10 mouse cellular contexts compared by ENCODE assay signal in genomic region chr11:113284951-113285741, GRCm38 (mm10).
DNase-seq lines count a peak whose midpoint lies in the region; ATAC-seq and TF ChIP-seq lines count a peak whose summit lies in the region.
"Had no signal": no experiment of that assay in that cellular context is flagged by ENCODE, and none has a peak within 500 bp of the region (broad histone marks: within the 10 kb centered on the region; RNA-seq: fewer than 3 reads in every experiment).

No protein-coding gene starts in this region.

- H3K9ac ChIP-seq in midbrain, embryonic 11.5 days (ENCODE audit: low read length) = no peak overlapping the region
- H3K9ac ChIP-seq in midbrain, embryonic 15.5 days = no peak overlapping the region
- no peak overlapping the region for H3K9ac ChIP-seq in forebrain, postnatal 0 days
- H3K9ac ChIP-seq in neural tube, embryonic 15.5 days (replicated peaks) = no peak overlapping the region

- H3K4me2 ChIP-seq in midbrain, embryonic 11.5 days = no peak overlapping the region
- no peak overlapping the region for H3K4me2 ChIP-seq in midbrain, embryonic 15.5 days
- H3K4me2 ChIP-seq in forebrain, postnatal 0 days (ENCODE audit: low read depth) = peak overlapping the region; percentile 34
- peak overlapping the region; percentile 24; the same call in 1 of the 2 replicates for H3K4me2 ChIP-seq in neural tube, embryonic 15.5 days

- H3K27me3 ChIP-seq in midbrain, embryonic 11.5 days (ENCODE audit: control insufficient read depth, insufficient read depth, low read length) = peaks cover 3% of the 10 kb centered on the region
- H3K27me3 ChIP-seq in midbrain, embryonic 15.5 days (replicated peaks) = 0 out of 2 replicates have a peak, but pooled peaks cover 3% of the 10 kb centered on the region
- H3K27me3 ChIP-seq in forebrain, postnatal 0 days (ENCODE audit: insufficient read depth, low read length) = no peaks in the 10 kb centered on the region
- H3K27me3 ChIP-seq in neural tube, embryonic 15.5 days (replicated peaks) = no peaks in the 10 kb centered on the region

- TF ChIP-seq CTCF in forebrain, postnatal 0 days (IDR thresholded peaks at IDR 0.05; ENCODE audit: low read depth) = no peak

- peak; percentile 81 for DNase-seq in midbrain, embryonic 11.5 days (ENCODE audit: low spot score, missing footprints)
- DNase-seq in Muller cell, postnatal 12 days (ENCODE audit: inconsistent ontology term) = peak; percentile 77
- DNase-seq in forebrain, postnatal 0 days = peak; percentile 58
- no peak for DNase-seq in cerebellum, adult 11 months
- no peak for DNase-seq in adrenal gland, postnatal 4 days (ENCODE audit: low spot score in 2 of 2)
- DNase-seq: adrenal gland, postnatal 10 days had no signal

- H3K9me3 ChIP-seq in midbrain, embryonic 11.5 days (ENCODE audit: control insufficient read depth, low read length) = no peaks in the 10 kb centered on the region
- no peaks in the 10 kb centered on the region for H3K9me3 ChIP-seq in midbrain, embryonic 15.5 days
- H3K9me3 ChIP-seq in forebrain, postnatal 0 days (ENCODE audit: low read length) = no peaks in the 10 kb centered on the region
- no peaks in the 10 kb centered on the region for H3K9me3 ChIP-seq in neural tube, embryonic 15.5 days (replicated peaks)

- H3K4me1 ChIP-seq in midbrain, embryonic 11.5 days (ENCODE audit: control insufficient read depth, insufficient read depth, low read length) = peaks cover 5% of the 10 kb centered on the region; the same call in 1 of the 2 replicates
- peaks cover 10% of the 10 kb centered on the region for H3K4me1 ChIP-seq in midbrain, embryonic 15.5 days
- no peaks in the 10 kb centered on the region for H3K4me1 ChIP-seq in forebrain, postnatal 0 days (ENCODE audit: insufficient read depth)
- peaks cover 21% of the 10 kb centered on the region for H3K4me1 ChIP-seq in neural tube, embryonic 15.5 days

- no peak overlapping the region for H3K27ac ChIP-seq in midbrain, embryonic 11.5 days (ENCODE audit: low read depth, low read length)
- H3K27ac ChIP-seq in midbrain, embryonic 15.5 days = no peak overlapping the region
- H3K27ac ChIP-seq in forebrain, postnatal 0 days (ENCODE audit: low read depth, low read length) = no peak overlapping the region
- H3K27ac ChIP-seq in neural tube, embryonic 15.5 days (replicated peaks) = no peak overlapping the region
- H3K27ac ChIP-seq: macrophage had no signal

- no peak overlapping the region for H3K4me3 ChIP-seq in midbrain, embryonic 11.5 days (ENCODE audit: low read depth, low read length)
- H3K4me3 ChIP-seq in midbrain, embryonic 15.5 days = no peak overlapping the region
- no peak overlapping the region for H3K4me3 ChIP-seq in forebrain, postnatal 0 days (ENCODE audit: low read depth, low read length)
- H3K4me3 ChIP-seq in neural tube, embryonic 15.5 days (replicated peaks) = no peak overlapping the region
- H3K4me3 ChIP-seq: erythroblast, embryonic 14.5 days had no signal

- no peak for ATAC-seq in midbrain, embryonic 11.5 days (ENCODE audit: low FRiP score)
- no peak for ATAC-seq in midbrain, embryonic 15.5 days (replicated peaks)
- ATAC-seq in forebrain, postnatal 0 days = peak; percentile 47
- no peak for ATAC-seq in neural tube, embryonic 15.5 days (ENCODE audit: low FRiP score)

- WGBS in midbrain, embryonic 11.5 days = 73% methylated on average over 27 of the region's 27 CpGs
- WGBS in midbrain, embryonic 15.5 days = 61% methylated on average over 27 of the region's 27 CpGs
- WGBS in forebrain, postnatal 0 days = 49% methylated on average over 27 of the region's 27 CpGs
- WGBS in neural tube, embryonic 15.5 days = 51% methylated on average over 27 of the region's 27 CpGs

- H3K36me3 ChIP-seq in midbrain, embryonic 11.5 days (ENCODE audit: control insufficient read depth, insufficient read depth, low read length) = no peaks in the 10 kb centered on the region
- no peaks in the 10 kb centered on the region for H3K36me3 ChIP-seq in midbrain, embryonic 15.5 days (replicated peaks)
- no peaks in the 10 kb centered on the region for H3K36me3 ChIP-seq in forebrain, postnatal 0 days (ENCODE audit: insufficient read depth)
- no peaks in the 10 kb centered on the region for H3K36me3 ChIP-seq in neural tube, embryonic 15.5 days

Comparison
In these comparisons a context has a peak if more than half of its experiments do, and no peak if none do; other contexts are left out.
1. DNase-seq: peak in midbrain, embryonic 11.5 days (single experiment), Muller cell, postnatal 12 days (single experiment) and forebrain, postnatal 0 days (single experiment); none in cerebellum, adult 11 months (single experiment) and adrenal gland, postnatal 4 days (0 of 2).
2. H3K4me2 ChIP-seq: peak in forebrain, postnatal 0 days (single experiment) and neural tube, embryonic 15.5 days (single experiment); none in midbrain, embryonic 11.5 days (single experiment) and midbrain, embryonic 15.5 days (single experiment).